Mouse (Mus musculus): Measurements from ENCODE around the gene Rfpl4. TPM values are rescaled to one million over a fixed set of nuclear protein-coding genes. Genes with fewer than 3 reads are reported as not detected.
A peak's percentile ranks its signal among the peaks of the same experiment; 100 is the strongest.
"Not testable (repeated sequence)": the region's sequence is repeated elsewhere in the genome, so short reads cannot be mapped to it uniquely, and the experiment has no call there.

The Rfpl4 gene
- polyA plus RNA-seq, 1 experiment from 2014 or later: not detected

DNA sequence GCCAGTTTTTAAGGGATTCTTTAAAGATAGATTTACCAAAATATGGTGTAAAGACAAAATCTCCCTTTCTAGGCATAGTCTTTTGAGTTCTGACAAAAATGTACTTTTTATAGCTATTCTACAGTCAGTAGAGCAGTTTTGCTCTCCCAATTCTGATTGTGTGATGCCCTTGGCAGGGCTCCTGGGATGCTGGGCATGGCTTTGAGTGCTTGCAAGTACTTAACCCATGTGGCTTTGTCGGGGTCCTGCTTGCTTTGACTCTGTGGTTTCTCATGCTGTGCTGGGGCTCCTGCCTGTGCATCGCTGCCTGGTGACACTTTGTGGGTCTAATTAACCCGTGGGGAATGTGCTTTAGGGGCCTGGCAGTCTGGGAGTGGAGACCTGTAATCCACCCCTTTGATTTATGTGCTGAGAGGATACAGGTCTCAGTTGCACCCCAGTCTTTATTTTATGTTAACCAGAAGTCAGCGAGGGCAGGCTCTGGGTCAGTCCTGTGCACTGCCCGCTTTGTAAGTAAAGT is 29.8 kb downstream of the Rfpl4 start:
- H3K9me3 ChIP-seq (ENCODE audit: control insufficient read depth, low read length): no peaks in the 10 kb centered on the region
- H3K4me1 ChIP-seq (ENCODE audit: control insufficient read depth, insufficient read depth, low read length): peaks cover 7% of the 10 kb centered on the region
- ATAC-seq (ENCODE audit: low FRiP score, low TSS enrichment) (no peak), DNase-seq (no peak)
- H3K9ac ChIP-seq (replicated peaks; ENCODE audit: low read length): no peak overlapping the region; the same call in 1 of the 2 replicates
- H3K27me3 ChIP-seq (ENCODE audit: control insufficient read depth, insufficient read depth, low read length): no peaks in the 10 kb centered on the region
- WGBS: 79% methylated on average over 5 of the region's 5 CpGs
- peaks cover 56% of the 10 kb centered on the region for H3K36me3 ChIP-seq (ENCODE audit: control insufficient read depth, insufficient read depth, low read length)
- H3K4me2 ChIP-seq (ENCODE audit: low read length): no peak overlapping the region
- no peak overlapping the region for H3K27ac ChIP-seq (replicated peaks; ENCODE audit: low read depth, low read length)
- H3K4me3 ChIP-seq (replicated peaks; ENCODE audit: low read depth, low read length): no peak overlapping the region

DNA sequence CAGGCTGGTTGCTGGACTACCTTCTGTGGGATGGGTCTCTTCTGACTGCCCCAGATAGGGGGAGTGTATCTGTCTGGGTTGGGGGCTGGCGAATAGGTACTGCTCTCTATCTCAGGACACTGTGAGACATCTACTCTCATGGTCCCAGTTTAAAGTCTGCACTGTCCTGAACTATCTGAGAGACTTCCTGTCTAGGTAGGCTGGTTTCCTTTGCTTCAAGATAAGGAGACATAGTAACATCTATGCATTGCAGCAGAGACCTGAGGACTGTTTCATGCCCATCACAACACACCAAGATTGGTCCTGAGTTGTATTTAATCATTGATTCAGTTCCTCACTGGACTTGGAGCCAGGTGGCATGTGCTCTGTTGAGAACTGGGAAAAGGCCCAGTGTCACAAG is 31.2 kb downstream of the Rfpl4 start:
- Histone ChIP-seq H3K9me3 (ENCODE audit: control insufficient read depth, low read length) (no peaks in the 10 kb centered on the region), H3K4me2 (ENCODE audit: low read length) (no peak overlapping the region)

GRCm38 (mm10) chr7:5083325-5084105 is 33.2 kb downstream of the Rfpl4 start:
- no peaks in the 10 kb centered on the region for H3K27me3 ChIP-seq (ENCODE audit: control insufficient read depth, insufficient read depth, low read length)
- WGBS: 95% methylated on average over 18 of the region's 18 CpGs
- no peak overlapping the region for H3K27ac ChIP-seq (replicated peaks; ENCODE audit: low read depth, low read length)
- ATAC-seq (ENCODE audit: low FRiP score, low TSS enrichment): no peak
- H3K4me3 ChIP-seq (replicated peaks; ENCODE audit: low read depth, low read length): no peak overlapping the region
- H3K9ac ChIP-seq (replicated peaks; ENCODE audit: low read length): no peak overlapping the region
- peaks cover 21% of the 10 kb centered on the region for H3K4me1 ChIP-seq (ENCODE audit: control insufficient read depth, insufficient read depth, low read length)
- no peaks in the 10 kb centered on the region for H3K9me3 ChIP-seq (ENCODE audit: control insufficient read depth, low read length)
- no peak overlapping the region for H3K4me2 ChIP-seq (ENCODE audit: low read length)
- DNase-seq: no peak
- H3K36me3 ChIP-seq (ENCODE audit: control insufficient read depth, insufficient read depth, low read length): peaks cover 38% of the 10 kb centered on the region

More for the DNA sequence above, 31.2 kb downstream of the Rfpl4 start:
- WGBS: 100% methylated on average over 1 of the region's 1 CpGs
- no peak for DNase-seq
- H3K27me3 ChIP-seq (ENCODE audit: control insufficient read depth, insufficient read depth, low read length): no peaks in the 10 kb centered on the region
- H3K36me3 ChIP-seq (ENCODE audit: control insufficient read depth, insufficient read depth, low read length): peaks cover 42% of the 10 kb centered on the region
- H3K27ac ChIP-seq (replicated peaks; ENCODE audit: low read depth, low read length): no peak overlapping the region
- peaks cover 21% of the 10 kb centered on the region for H3K4me1 ChIP-seq (ENCODE audit: control insufficient read depth, insufficient read depth, low read length)
- no peak overlapping the region for H3K4me3 ChIP-seq (replicated peaks; ENCODE audit: low read depth, low read length)
- ATAC-seq (ENCODE audit: low FRiP score, low TSS enrichment): no peak
- H3K9ac ChIP-seq (replicated peaks; ENCODE audit: low read length): no peak overlapping the region

DNA sequence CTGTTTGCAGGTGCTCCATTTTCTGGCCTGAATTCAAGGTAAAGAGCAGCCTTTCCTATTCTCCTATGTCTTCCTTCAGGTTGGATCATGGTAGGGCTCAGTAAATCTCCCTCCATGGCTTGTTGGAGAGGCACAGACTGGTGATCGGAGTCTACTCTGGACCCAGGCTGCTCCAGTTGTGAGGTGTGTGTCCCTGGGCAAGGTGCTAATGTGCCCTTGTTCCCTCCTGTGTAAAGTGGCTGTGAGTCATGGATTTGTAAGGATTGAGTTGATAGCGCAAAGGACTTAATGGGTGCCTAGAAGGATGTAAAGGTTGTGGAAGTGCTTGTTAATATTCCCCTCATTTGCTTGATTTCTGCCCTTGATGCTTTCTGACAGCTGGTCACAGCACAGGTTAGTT is 34.8 kb downstream of the Rfpl4 start:
- 95% methylated on average over 2 of the region's 2 CpGs for WGBS
- Histone ChIP-seq H3K4me1 (ENCODE audit: control insufficient read depth, insufficient read depth, low read length) (peaks cover 21% of the 10 kb centered on the region), H3K36me3 (ENCODE audit: control insufficient read depth, insufficient read depth, low read length) (peaks cover 51% of the 10 kb centered on the region), H3K9me3 (ENCODE audit: control insufficient read depth, low read length) (no peaks in the 10 kb centered on the region), H3K27ac (replicated peaks; ENCODE audit: low read depth, low read length) (no peak overlapping the region), H3K4me3 (replicated peaks; ENCODE audit: low read depth, low read length) (no peak overlapping the region), H3K9ac (replicated peaks; ENCODE audit: low read length) (no peak overlapping the region), H3K27me3 (ENCODE audit: control insufficient read depth, insufficient read depth, low read length) (no peaks in the 10 kb centered on the region), H3K4me2 (ENCODE audit: low read length) (peak overlapping the region; percentile 86)
- DNase-seq (no peak), ATAC-seq (ENCODE audit: low FRiP score, low TSS enrichment) (no peak)

DNA sequence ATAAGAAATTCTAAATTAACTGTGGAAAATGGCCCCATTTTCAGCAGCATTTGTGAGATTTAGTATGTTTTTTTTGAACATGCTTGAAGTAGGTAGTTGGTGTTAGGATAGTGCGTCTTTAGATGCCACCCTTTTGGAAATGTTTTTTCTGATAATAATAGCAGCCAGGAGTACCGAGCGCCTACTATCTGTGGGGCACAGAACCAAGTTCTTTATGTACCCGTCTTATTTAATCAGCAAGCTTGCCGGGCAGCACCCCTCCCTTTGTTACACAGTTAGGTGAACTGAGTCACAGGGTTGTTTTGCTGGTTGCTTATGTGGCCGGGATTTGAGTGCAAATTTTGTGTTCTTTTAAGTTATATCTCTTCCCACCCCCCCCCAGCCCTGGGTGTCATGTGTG is 35.5 kb downstream of the Rfpl4 start:
- Histone ChIP-seq H3K4me3 (replicated peaks; ENCODE audit: low read depth, low read length) (peak overlapping the region; percentile 85), H3K36me3 (ENCODE audit: control insufficient read depth, insufficient read depth, low read length) (peaks cover 52% of the 10 kb centered on the region), H3K4me2 (ENCODE audit: low read length) (peak overlapping the region; percentile 86), H3K9ac (replicated peaks; ENCODE audit: low read length) (peak overlapping the region; percentile 90; the same call in 1 of the 2 replicates), H3K27me3 (ENCODE audit: control insufficient read depth, insufficient read depth, low read length) (no peaks in the 10 kb centered on the region), H3K4me1 (ENCODE audit: control insufficient read depth, insufficient read depth, low read length) (peaks cover 21% of the 10 kb centered on the region), H3K27ac (replicated peaks; ENCODE audit: low read depth, low read length) (no peak overlapping the region), H3K9me3 (ENCODE audit: control insufficient read depth, low read length) (no peaks in the 10 kb centered on the region)
- DNase-seq (no peak), ATAC-seq (ENCODE audit: low FRiP score, low TSS enrichment) (no peak)
- WGBS: 75% methylated on average over 6 of the region's 6 CpGs

GRCm38 (mm10) chr7:5080815-5081214 is 35.9 kb downstream of the Rfpl4 start:
- Histone ChIP-seq H3K9me3 (ENCODE audit: control insufficient read depth, low read length) (no peaks in the 10 kb centered on the region), H3K4me1 (ENCODE audit: control insufficient read depth, insufficient read depth, low read length) (peaks cover 21% of the 10 kb centered on the region), H3K27me3 (ENCODE audit: control insufficient read depth, insufficient read depth, low read length) (no peaks in the 10 kb centered on the region), H3K36me3 (ENCODE audit: control insufficient read depth, insufficient read depth, low read length) (peaks cover 52% of the 10 kb centered on the region), H3K9ac (replicated peaks; ENCODE audit: low read length) (peak overlapping the region; percentile 90), H3K4me2 (ENCODE audit: low read length) (peak overlapping the region; percentile 86), H3K27ac (replicated peaks; ENCODE audit: low read depth, low read length) (peak overlapping the region; percentile 89), H3K4me3 (replicated peaks; ENCODE audit: low read depth, low read length) (peak overlapping the region; percentile 85)
- WGBS: 21% methylated on average over 6 of the region's 6 CpGs
- ATAC-seq (ENCODE audit: low FRiP score, low TSS enrichment) (no peak), DNase-seq (peak; percentile 7)

DNA sequence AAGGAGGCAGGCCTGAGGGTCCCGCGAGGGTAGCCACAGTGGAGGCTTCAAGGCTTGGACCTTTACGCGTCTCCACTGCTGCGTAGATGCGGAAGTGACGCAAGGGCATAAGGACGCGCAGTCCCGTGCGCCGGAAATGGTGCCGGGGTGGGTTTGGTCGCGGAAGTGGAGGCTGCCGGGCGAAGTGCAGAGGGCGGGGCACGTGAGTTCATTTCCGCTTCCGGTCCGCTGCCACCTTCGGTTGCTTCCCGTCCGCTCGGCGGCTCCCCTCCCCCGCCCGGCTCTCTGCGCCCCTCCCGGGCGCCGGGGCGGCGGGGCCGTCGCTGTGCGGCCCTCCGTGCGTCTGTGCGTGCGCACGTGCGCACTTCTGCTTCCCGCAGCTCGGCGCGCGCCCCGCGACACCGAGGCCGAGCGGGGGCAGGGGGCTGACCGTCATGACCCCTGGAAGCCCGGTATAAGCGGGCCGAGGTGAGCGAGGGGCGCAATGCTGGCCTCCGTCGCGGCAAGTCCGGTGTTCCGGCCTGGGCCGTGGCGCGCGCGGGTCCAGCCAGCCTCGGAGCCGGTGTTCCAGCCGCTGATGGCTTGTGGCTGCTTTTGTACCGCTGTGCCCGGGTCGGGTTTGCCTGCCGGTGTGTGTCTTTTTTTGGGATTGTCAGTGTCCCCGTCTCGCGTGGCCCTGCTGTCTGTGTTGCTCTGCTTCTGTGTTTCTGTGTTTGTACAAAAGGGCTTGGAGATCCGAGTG is 36.6 kb downstream of the Rfpl4 start, which contains the start of gene Epn1:
Gene Epn1, plus strand, starts transcription at position 226 of the 742 bp plus-strand sequence.
- peak within 1 kb of the TSS; percentile 86 for H3K4me2 ChIP-seq (ENCODE audit: low read length)
- peaks cover 21% of the 10 kb centered on the region for H3K4me1 ChIP-seq (ENCODE audit: control insufficient read depth, insufficient read depth, low read length)
- ATAC-seq (ENCODE audit: low FRiP score, low TSS enrichment): peak; percentile 97
- H3K27me3 ChIP-seq (ENCODE audit: control insufficient read depth, insufficient read depth, low read length): no peaks in the 10 kb centered on the region
- H3K4me3 ChIP-seq (replicated peaks; ENCODE audit: low read depth, low read length): peak within 1 kb of the TSS; percentile 85
- peaks cover 52% of the 10 kb centered on the region for H3K36me3 ChIP-seq (ENCODE audit: control insufficient read depth, insufficient read depth, low read length)
- peak within 1 kb of the TSS; percentile 89 for H3K27ac ChIP-seq (replicated peaks; ENCODE audit: low read depth, low read length)
- under 1% methylated on average over 81 of the region's 81 CpGs for WGBS
- peak within 1 kb of the TSS; percentile 90 for H3K9ac ChIP-seq (replicated peaks; ENCODE audit: low read length)
- no peaks in the 10 kb centered on the region for H3K9me3 ChIP-seq (ENCODE audit: control insufficient read depth, low read length)
- DNase-seq: peak; percentile 99

- not testable (repeated sequence) for H3K27me3 ChIP-seq (ENCODE audit: control insufficient read depth, insufficient read depth, low read length); H3K9me3 ChIP-seq (ENCODE audit: control insufficient read depth, low read length); DNase-seq; H3K9ac ChIP-seq (replicated peaks; ENCODE audit: low read length)
- Histone ChIP-seq H3K4me1 (ENCODE audit: control insufficient read depth, insufficient read depth, low read length) (peaks cover 21% of the 10 kb centered on the region), H3K4me3 (replicated peaks; ENCODE audit: low read depth, low read length) (peak overlapping the region; percentile 85), H3K36me3 (ENCODE audit: control insufficient read depth, insufficient read depth, low read length) (peaks cover 52% of the 10 kb centered on the region), H3K4me2 (ENCODE audit: low read length) (peak overlapping the region; percentile 86), H3K27ac (replicated peaks; ENCODE audit: low read depth, low read length) (peak overlapping the region; percentile 89)
- 50% methylated on average over 9 of the region's 13 CpGs for WGBS
- ATAC-seq (ENCODE audit: low FRiP score, low TSS enrichment): peak; percentile 43
Measured at GRCm38 (mm10) chr7:5079365-5080009, 37.3 kb downstream of the Rfpl4 start.

All from midbrain, embryonic 14.5 days (tissue).